Mouse (Mus musculus): ENCODE data around the gene Kcnab1.

- TF ChIP-seq CTCF (IDR thresholded peaks at IDR 0.05) = 0 out of 2 replicates have a peak, but pooled peaks have one; percentile 3
- no peak for TF ChIP-seq POLR2A (IDR thresholded peaks at IDR 0.05; ENCODE audit: insufficient read depth, low read depth, low read length)
Observed at GRCm38 (mm10) chr3:65363438-65363837, 254.3 kb downstream of the Kcnab1 start.

All from heart, adult 2 months (tissue).